Mouse (Mus musculus) left cerebral cortex, adult 2 months (tissue): Measurements from ENCODE around the gene Fam221a. TPM values are rescaled to one million over a fixed set of nuclear protein-coding genes. Genes with fewer than 3 reads are reported as not detected.
"Not testable (repeated sequence)": the region's sequence is repeated elsewhere in the genome, so short reads cannot be mapped to it uniquely, and the experiment has no call there.

Experiments
- DNase-seq, 2 experiments: peaks; one replicate each; pipeline ENCODE4 v3.0.0; 2021 to 2022; ENCODE audit warnings: low spot score in 2 of 2, mixed read lengths in 1 of 2; ENCODE audit errors: extremely low spot score in 1 of 2
- H3K27ac ChIP-seq: fragments of 200-600 bp; 2 replicates; pipeline ENCODE4 v1.8.1; 2022
- H3K4me3 ChIP-seq: fragments of 200-600 bp; 2 replicates; pipeline ENCODE4 v1.8.1; 2022
- CTCF ChIP-seq: fragments of 200-600 bp; IDR thresholded peaks from 2 replicates; pipeline ENCODE4 v1.8.1; 2022; ENCODE audit warnings: antibody characterized with exemption, mild to moderate bottlenecking, moderate library complexity
- intact Hi-C: fragments of 180-260 bp; cut with DNase I; formaldehyde crosslinking; loops from one replicate; pipeline ENCODE4 v1.15.1; 2025
- total RNA-seq, 2 experiments: library from RNA; stranded (reverse); gene quantifications; 2 replicates each; pipeline ENCODE4 v1.2.3; 2021

The Fam221a gene
- total RNA-seq, 2 experiments from 2014 or later = 1.2 to 1.4 TPM

- DNase-seq = no peak
- intact Hi-C loops = loop anchor here (1.0 to 5.0 kb wide), 2 partner anchors 78 to 340 kb away; partner anchors contain the start of gene Ccdc126
- peak; percentile 18 for TF ChIP-seq CTCF
- Histone ChIP-seq H3K4me3 (no peak overlapping the region), H3K27ac (no peak overlapping the region)
These were observed 29.9 kb downstream of the Fam221a start for GRCm38 (mm10) chr6:49397466-49397865.

- no peak for DNase-seq
- intact Hi-C loops = loop anchor here (1.0 to 5.0 kb wide), 4 partner anchors 129 to 392 kb away; no protein-coding TSS in a partner anchor
- no peak overlapping the region for H3K27ac ChIP-seq
- no peak overlapping the region for H3K4me3 ChIP-seq
- TF ChIP-seq CTCF = peak; percentile 71
These were observed 30.8 kb downstream of the Fam221a start for GRCm38 (mm10) chr6:49398365-49398764.

- Histone ChIP-seq H3K4me3 (no peak overlapping the region), H3K27ac (no peak overlapping the region)
- DNase-seq = no peak
- TF ChIP-seq CTCF = no peak
- intact Hi-C loops = no loop called here
These were observed 43.3 kb downstream of the Fam221a start for GRCm38 (mm10) chr6:49410830-49411229.

- H3K27ac ChIP-seq, H3K4me3 ChIP-seq, DNase-seq, intact Hi-C loops: not testable (repeated sequence)
These were observed 45.4 kb downstream of the Fam221a start for GRCm38 (mm10) chr6:49412967-49413366.

GRCm38 (mm10) chr6:49415971-49416370 lies 48.4 kb downstream of the Fam221a start:
- DNase-seq = no peak
- intact Hi-C loops = no loop called here
- TF ChIP-seq CTCF = no peak
- Histone ChIP-seq H3K27ac (no peak overlapping the region), H3K4me3 (no peak overlapping the region)

- no peak for DNase-seq
- H3K27ac ChIP-seq = no peak overlapping the region
- intact Hi-C loops = no loop called here
- H3K4me3 ChIP-seq = no peak overlapping the region
- no peak for TF ChIP-seq CTCF
These were observed 69.8 kb downstream of the Fam221a start for GRCm38 (mm10) chr6:49437306-49437705.

Other genes with a start within 250 kb of the Fam221a start
- gene Igf2bp3, start 152.8 kb upstream of the Fam221a start, total RNA-seq = under 1 TPM in 1 of 2 experiments, not detected in 1; 0.35 TPM
- 10 to 100 TPM; 75.5 to 90.0 TPM for gene Tra2a, start 103.7 kb upstream of the Fam221a start, total RNA-seq
- 1 to 10 TPM; 7.9 to 9.0 TPM for gene Ccdc126, start 48.5 kb upstream of the Fam221a start, total RNA-seq
- gene Stk31, start 27.9 kb downstream of the Fam221a start, total RNA-seq = 1 to 10 TPM; 1.5 to 1.7 TPM